Mouse (Mus musculus): ENCODE data around the gene Insrr. TPM values are rescaled to one million over a fixed set of nuclear protein-coding genes. Genes with fewer than 3 reads are reported as not detected.
"Not testable (repeated sequence)": the region's sequence is repeated elsewhere in the genome, so short reads cannot be mapped to it uniquely, and the experiment has no call there.

Gene Insrr
- total RNA-seq, 1 experiment from 2014 or later, result 1.0 TPM

DNA sequence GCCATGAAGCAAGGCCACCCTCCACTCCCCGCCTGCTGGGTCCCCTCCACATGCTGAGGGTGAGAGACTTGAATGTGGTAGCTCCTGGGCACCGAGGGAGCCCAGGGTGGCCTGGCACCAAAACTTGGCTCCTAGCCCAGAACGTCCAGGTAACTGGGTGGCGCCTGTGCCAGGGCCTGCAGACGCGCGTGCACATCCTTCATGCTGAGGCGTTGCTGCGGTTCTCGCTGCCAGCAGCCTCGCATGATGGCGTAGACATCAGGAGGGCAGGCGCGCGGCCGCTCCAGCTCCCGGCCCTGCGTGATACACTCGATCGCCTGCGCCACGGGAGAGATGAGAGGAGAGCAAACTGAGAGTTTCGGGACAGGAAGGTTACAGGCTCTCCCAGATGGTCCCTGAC is 18.5 kb upstream of the Insrr start:
- DNase-seq, result no peak

GRCm38 (mm10) chr3:87779086-87779485 is 17.7 kb upstream of the Insrr start:
- no peak for DNase-seq

- no peak for DNase-seq
Observed at GRCm38 (mm10) chr3:87783282-87784023, 13.3 kb upstream of the Insrr start.

DNA sequence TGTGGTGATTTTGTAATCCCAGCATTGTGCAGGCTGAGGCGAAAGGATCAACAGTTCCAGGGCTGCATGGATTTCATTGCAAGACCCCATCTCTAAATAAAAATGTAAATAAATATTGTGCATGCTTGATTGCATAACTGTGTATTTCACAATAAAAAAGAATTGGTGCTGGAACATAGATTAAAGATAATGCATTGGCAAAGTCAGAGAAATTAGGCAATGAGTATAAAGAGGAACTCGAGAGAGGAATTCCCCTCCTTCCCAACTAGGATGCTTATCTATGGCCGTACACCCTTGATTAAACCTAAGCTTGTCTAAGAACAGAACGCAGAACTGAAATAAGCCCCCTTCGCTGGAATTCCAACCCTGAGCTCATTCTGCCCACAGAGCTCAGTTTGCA is 11.6 kb upstream of the Insrr start:
- DNase-seq, result no peak

DNA sequence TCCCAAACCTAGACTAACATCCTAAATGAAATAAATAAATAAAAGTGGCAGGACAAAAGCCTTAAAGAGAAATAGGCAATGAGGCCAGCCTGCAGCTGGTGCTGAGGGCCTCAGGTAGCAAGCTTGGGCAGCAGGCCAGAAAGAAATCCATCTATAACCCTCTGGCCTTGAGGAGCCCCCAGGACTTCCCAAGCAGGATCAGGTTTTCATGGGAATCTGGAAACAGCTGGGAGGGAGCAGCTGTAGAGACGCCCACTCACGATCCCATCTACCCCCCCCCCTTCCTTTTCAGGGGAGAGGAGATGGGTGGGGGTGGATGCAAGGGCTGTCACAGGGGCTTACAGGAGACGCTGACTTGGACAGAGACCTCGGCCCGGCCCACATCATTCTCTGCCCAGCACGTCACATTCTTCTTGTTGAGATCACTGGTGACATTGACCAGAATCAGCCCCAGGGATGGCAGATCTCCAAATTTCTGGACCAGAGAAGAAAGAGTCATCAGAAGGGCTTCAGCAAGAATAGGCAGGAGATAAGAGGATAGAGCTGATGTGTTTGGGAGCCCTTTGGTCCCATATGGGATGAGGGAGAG is 11.0 kb upstream of the Insrr start:
- no peak for DNase-seq

DNA sequence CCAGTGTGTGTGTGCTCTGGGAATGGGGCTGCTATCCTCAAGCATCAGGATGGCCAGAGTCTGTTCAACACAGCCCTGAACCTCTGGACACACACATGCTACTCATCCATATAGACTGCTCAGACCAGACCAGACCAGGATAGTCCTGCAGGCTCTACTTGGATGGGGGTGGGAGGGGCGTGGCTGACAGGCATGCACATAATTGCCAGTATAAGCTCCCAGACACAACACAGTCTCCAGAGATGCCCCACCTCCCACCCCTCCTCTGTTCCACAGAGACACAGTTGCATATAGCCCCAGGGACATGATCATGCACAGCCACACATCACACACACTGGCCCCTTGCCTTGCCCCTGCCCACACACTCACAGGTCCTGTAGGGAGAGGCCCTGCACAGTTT is 7.5 kb upstream of the Insrr start:
- no peak for DNase-seq

DNA sequence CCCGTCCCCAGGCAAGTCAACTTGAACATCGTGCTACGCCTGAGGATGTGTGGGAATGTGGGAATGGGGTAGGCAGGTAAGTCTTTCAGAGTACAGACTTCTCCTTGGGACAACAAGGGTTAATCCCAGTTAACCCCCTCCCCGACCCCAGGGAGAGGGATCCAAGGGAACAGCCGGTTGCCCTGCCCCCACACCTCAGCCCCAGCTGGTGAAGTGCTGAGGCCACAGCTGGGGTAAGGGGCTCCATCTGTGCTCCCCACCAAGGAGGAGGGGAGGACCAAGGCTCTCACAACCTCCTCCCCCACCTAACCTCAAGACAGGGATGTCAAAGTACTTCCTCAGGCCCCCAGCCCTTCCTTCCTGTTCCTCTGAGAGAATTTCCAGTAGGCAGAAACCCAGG is 7.0 kb upstream of the Insrr start:
- no peak for DNase-seq

- peak; percentile 30 for DNase-seq
Observed at GRCm38 (mm10) chr3:87794922-87795325, 1.8 kb upstream of the Insrr start, which contains the start of gene Ntrk1. TSS of gene Ntrk1 (minus strand) at chr3:87795162.

- DNase-seq, result peak; percentile 67
Observed at GRCm38 (mm10) chr3:87795336-87796277, 1.1 kb upstream of the Insrr start.

GRCm38 (mm10) chr3:87801681-87802080 is 4.9 kb downstream of the Insrr start:
- DNase-seq, result no peak

DNA sequence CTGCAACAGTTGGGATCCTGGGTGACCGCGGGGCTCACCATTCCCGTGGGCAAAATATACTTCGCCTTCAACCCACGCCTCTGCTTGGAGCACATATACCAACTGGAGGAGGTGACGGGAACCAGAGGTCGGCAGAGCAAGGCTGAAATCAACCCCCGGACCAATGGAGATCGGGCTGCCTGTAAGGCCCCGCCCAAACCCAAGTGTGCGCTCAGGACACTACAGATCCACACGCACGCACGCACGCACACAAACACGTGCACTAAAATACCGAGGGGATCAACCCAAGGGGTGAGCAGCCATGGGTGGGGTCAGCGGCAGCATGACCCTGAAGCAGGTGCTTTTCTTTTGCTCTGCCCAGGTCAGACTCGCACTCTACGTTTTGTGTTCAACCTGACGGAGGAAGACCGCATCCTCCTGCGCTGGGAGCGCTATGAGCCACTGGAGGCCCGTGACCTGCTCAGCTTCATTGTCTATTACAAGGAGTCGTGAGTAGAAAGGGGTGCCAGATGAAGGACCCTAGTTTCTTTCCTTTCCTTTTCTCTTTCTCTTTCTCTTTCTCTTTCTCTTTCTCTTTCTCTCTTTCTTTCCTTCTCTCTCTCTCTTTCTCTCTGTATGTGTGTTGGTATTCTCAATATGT is 7.4 kb downstream of the Insrr start:
- peak; percentile 17 for DNase-seq

DNA sequence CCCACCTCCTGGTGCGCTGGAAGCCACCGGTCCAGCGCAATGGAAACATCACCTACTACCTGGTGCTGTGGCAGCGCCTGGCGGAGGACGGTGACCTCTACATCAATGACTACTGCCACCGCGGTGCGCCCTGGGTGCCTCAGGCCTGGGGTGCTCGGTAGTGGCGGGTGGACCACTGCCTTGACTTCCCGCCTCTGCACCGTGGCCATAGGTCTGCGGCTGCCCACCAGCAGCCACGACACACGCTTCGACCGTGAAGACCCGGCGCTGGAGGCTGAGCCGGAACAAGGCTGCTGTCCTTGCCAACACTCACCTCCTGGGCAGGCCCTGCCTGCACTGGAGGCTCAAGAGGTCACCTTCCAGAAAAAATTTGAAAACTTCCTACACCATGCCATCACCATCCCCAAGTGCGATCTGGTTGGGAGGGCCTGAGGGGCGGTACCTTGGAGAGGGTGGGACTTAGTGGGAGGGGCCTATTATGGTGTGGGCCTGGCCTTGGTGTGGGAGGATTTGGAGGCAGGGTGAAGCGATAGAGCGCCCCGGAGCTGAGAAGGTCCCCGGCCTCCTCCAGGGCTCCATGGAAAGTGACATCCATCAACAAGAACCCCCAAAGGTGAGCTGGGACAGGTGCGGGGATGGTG is 12.7 kb downstream of the Insrr start:
- no peak for DNase-seq

GRCm38 (mm10) chr3:87811297-87811696 is 14.5 kb downstream of the Insrr start:
- DNase-seq, result no peak

GRCm38 (mm10) chr3:87812413-87812812 is 15.7 kb downstream of the Insrr start:
- no peak for DNase-seq

DNA sequence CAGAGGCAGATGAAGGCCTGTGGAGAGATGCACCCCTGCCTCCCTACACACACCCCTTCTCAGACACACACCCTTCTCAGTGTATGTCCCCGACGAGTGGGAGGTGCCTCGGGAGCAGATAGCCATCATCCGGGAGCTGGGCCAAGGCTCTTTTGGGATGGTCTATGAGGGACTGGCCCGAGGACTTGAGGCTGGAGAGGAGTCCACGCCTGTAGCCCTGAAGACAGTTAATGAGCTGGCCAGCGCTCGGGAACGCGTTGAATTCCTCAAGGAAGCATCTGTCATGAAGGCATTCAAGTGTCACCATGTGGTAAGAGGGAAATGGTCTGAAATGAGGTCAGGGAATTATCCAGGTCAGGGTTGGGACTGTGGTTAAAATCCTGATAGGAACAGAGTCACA is 16.1 kb downstream of the Insrr start:
- DNase-seq, result no peak

- no peak for DNase-seq
Observed at GRCm38 (mm10) chr3:87816166-87816565, 19.4 kb downstream of the Insrr start.

DNA sequence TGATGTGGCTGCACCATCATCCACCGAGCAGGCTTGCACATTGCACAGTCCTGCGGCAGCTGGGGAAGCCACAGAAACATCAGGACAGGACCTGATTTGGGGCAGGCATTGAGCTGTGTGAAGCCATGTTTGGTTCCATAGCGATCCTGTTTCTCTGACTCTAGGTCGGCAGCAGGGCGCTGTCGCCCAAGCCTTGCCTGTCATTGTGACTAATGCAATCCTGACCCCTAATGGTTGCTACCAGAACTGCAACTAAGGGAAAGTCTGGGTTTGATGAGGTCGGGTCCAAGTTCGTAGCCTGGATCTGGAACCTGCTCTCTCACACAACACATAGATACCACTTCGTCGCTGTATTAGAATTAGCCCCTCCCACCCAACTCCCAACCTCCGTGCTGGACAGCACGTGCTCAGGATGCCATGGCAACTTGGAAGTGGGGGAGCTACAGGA is 19.9 kb downstream of the Insrr start:
- peak; percentile 61 for DNase-seq

DNA sequence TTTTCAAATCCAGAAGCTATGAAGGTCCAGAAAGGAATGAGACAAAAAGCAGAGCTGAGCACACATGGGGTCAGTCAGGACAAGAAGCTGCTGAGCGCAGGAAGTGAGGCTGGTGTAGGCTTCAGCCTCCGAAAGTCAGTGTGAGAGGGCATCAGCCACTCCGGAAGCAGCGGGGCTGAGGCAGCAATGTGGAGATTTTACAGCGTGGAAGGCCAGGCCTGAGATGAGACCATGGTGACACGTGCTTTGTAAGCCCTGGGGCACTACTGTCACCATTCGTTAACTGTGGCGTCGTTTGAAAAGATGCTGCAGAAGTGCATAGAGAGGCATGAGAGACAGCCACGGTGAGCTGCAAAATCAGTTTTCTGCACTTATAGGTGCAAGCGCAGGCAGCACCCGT is 21.5 kb downstream of the Insrr start:
- DNase-seq, result no peak

DNA sequence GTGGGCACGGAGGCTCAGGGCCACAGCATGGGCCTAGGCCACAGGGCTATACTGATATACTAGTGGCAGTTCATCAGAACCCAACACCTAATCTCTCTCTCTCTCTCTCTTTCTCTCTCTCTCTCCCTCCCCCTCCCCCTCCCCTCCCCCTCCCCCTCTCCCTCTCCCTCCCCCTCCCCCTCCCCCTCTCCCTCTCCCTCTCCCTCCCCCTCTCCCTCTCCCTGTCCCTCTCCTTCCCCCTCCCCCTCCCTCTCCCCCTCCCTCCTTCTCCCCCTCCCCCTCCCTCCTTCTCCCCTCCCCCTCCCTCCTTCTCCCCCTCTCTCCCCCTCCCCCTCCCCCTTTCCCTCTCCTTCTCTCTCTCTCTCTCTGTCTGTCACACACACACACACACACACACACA is 27.5 kb downstream of the Insrr start, which contains the start of gene Pear1:
Gene Pear1 (minus strand): TSS at position 101 of the 400 bp plus-strand sequence.
- not testable (repeated sequence) for DNase-seq

DNA sequence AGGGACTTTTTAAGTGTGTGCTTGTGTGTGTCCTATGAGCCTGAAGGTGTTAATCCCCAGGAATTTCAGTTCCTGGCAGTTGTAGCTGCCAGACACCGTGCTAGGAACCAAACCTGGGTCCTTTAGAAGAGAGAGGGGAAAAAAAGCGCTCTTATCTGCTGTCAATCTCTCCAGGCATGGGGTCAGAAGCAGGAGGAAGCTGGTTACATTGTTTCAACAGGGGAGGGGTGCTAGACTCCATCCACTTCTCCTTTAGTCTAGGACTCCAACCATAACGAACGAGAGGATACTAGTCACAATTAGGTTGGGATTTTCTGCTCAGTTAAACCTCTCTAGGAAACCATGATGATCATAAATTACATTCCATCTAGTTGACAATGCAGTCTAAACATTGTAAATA is 31.7 kb downstream of the Insrr start:
- no peak for DNase-seq

DNA sequence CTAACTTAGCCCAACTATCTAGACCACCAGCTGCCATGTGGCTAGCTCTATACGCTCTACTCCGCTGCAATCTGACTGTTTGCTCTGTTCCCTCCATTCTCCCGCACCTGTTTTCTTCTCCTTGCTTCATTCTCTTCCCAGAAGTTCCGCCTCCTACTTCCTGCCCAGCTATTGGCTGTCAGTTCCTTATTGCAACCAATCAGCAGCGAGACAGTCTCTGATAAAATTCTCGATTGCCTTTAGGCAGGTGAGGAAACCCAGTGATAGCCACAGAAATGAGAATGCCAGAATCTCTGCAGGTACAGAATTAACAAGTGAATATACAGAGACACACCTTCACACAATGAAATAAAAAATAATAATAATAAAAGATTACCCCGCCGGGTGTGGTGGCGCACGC is 32.3 kb downstream of the Insrr start:
- DNase-seq, result no peak

Measured in adrenal gland, postnatal 25 days (tissue).